In genomic region chr3:120594226-120594625, GRCm38 (mm10) we compare ENCODE assay signal across 17 mouse cellular contexts.
A peak's percentile ranks its signal among the peaks of the same experiment; 100 is the strongest.
DNase-seq lines count a peak whose midpoint lies in the region; ATAC-seq lines count a peak whose summit lies in the region.
"Had no signal": no experiment of that assay in that cellular context is flagged by ENCODE, and none has a peak within 500 bp of the region (broad histone marks: within the 10 kb centered on the region; RNA-seq: fewer than 3 reads in every experiment).

No protein-coding gene starts in this region.

- ATAC-seq in cerebellum, adult (ENCODE audit: insufficient number of reproducible peaks, low FRiP score, low TSS enrichment) = 0 out of 2 replicates have a peak, but pooled peaks have one; percentile 49
- ATAC-seq: activated CD4-positive, CD25-positive, alpha-beta regulatory T cell, adult 4 months; CD4-positive, CD25-positive, alpha-beta regulatory T cell, adult 4 months; forebrain, embryonic 13.5 days; forebrain, embryonic 15.5 days; forebrain, postnatal 0 days; Patski had no signal

- DNase-seq in cerebellum, adult 11-12 months = no peak
- DNase-seq in cerebellum, postnatal 14 days = peak; percentile 59 to 74
- no peak for DNase-seq in cerebellum, adult 11 months
- DNase-seq in cerebellum, postnatal 36 days = peak; percentile 6 to 9
- no peak for DNase-seq in cerebellum, adult 9-11 months
- DNase-seq: adrenal gland, adult 8-10 months; adrenal gland, postnatal 14 days; adrenal gland, postnatal 36 days; B cell, adult 2 months; cerebellum, adult 18-20 months; forebrain, postnatal 0 days had no signal

Comparison
In these comparisons a context has a peak if more than half of its experiments do, and no peak if none do; other contexts are left out.
1. DNase-seq: peak in cerebellum, postnatal 14 days (2 of 2) and cerebellum, postnatal 36 days (2 of 2); none in cerebellum, adult 11-12 months (single experiment), cerebellum, adult 11 months (single experiment) and cerebellum, adult 9-11 months (single experiment).